Mouse (Mus musculus) thymus, postnatal 0 days (tissue): ENCODE measurements around the gene Nqo1. TPM values are rescaled to one million over a fixed set of nuclear protein-coding genes. Genes with fewer than 3 reads are reported as not detected.

Source experiments
- DNase-seq: peaks from one replicate; pipeline ENCODE4 v3.0.0-alpha.2; 2015; ENCODE audit warnings: low spot score
- polyA plus RNA-seq: library from polyadenylated mRNA; unstranded; fragments of >200 nt; fragmentation: Nextera tagmentation; extraction: Ambion mirVana; gene quantifications from 2 replicates; pipeline ENCODE4 v1.2.1, GENCODE M21; 2015

Nqo1 gene
- polyA plus RNA-seq: 140 and 157 TPM in 2 replicates

- peak; percentile 48 for DNase-seq
Measured at GRCm38 (mm10) chr8:107403038-107403781, at the start of gene Nqo1. Gene Nqo1 (minus strand): TSS chr8:107403206.

- no peak for DNase-seq
Measured at GRCm38 (mm10) chr8:107451414-107452066, 48.5 kb upstream of the Nqo1 start.

GRCm38 (mm10) chr8:107449655-107450054, 46.6 kb upstream of the Nqo1 start:
- no peak for DNase-seq

GRCm38 (mm10) chr8:107449130-107449529, 46.1 kb upstream of the Nqo1 start:
- DNase-seq: no peak

GRCm38 (mm10) chr8:107448382-107448889, 45.4 kb upstream of the Nqo1 start:
- DNase-seq: no peak

GRCm38 (mm10) chr8:107447713-107448112, 44.7 kb upstream of the Nqo1 start:
- DNase-seq: no peak

- DNase-seq: no peak
Measured at GRCm38 (mm10) chr8:107444626-107445025, 41.6 kb upstream of the Nqo1 start.

GRCm38 (mm10) chr8:107439880-107440625, 37.0 kb upstream of the Nqo1 start:
- no peak for DNase-seq

GRCm38 (mm10) chr8:107437711-107438110, 34.7 kb upstream of the Nqo1 start:
- no peak for DNase-seq

GRCm38 (mm10) chr8:107436841-107437421, 33.9 kb upstream of the Nqo1 start:
- DNase-seq: peak; percentile 31

- DNase-seq: peak; percentile 87
Measured at GRCm38 (mm10) chr8:107435962-107436831, 33.2 kb upstream of the Nqo1 start, which contains the start of gene Wwp2. Gene Wwp2 (plus strand): TSS chr8:107436365.

GRCm38 (mm10) chr8:107435421-107435961, 32.5 kb upstream of the Nqo1 start:
- no peak for DNase-seq

- no peak for DNase-seq
Measured at GRCm38 (mm10) chr8:107430821-107431220, 27.8 kb upstream of the Nqo1 start.

GRCm38 (mm10) chr8:107425230-107425597, 22.2 kb upstream of the Nqo1 start:
- DNase-seq: no peak

- DNase-seq: peak; percentile 98
Measured at GRCm38 (mm10) chr8:107424597-107425229, 21.7 kb upstream of the Nqo1 start, which contains the start of gene Nob1. Gene Nob1 (minus strand): TSS chr8:107425051.

GRCm38 (mm10) chr8:107424176-107424575, 21.2 kb upstream of the Nqo1 start:
- DNase-seq: no peak

GRCm38 (mm10) chr8:107417001-107417400, 14.0 kb upstream of the Nqo1 start:
- DNase-seq: no peak

GRCm38 (mm10) chr8:107413881-107414280, 10.9 kb upstream of the Nqo1 start:
- no peak for DNase-seq

- no peak for DNase-seq
Measured at GRCm38 (mm10) chr8:107412552-107412951, 9.5 kb upstream of the Nqo1 start.

- peak; percentile 26 for DNase-seq
Measured at GRCm38 (mm10) chr8:107411391-107411790, 8.4 kb upstream of the Nqo1 start.
